Mouse (Mus musculus) embryo, embryonic 9.5 days (tissue): ENCODE results near the gene Nfil3.

Experiments used
- DNase-seq: peaks from one replicate; pipeline ENCODE4 v3.0.0-alpha.2; 2017; ENCODE audit errors: extremely low spot score

Gene Nfil3

GRCm38 (mm10) chr13:52980951-52981421 lies at the start of gene Nfil3:
Gene Nfil3 (minus strand): TSS chr13:52981073.
- no peak for DNase-seq

GRCm38 (mm10) chr13:53024285-53024684 lies 43.4 kb upstream of the Nfil3 start:
- no peak for DNase-seq

- no peak for DNase-seq
Observed at GRCm38 (mm10) chr13:53020282-53020681, 39.4 kb upstream of the Nfil3 start.

GRCm38 (mm10) chr13:53019532-53019931 lies 38.7 kb upstream of the Nfil3 start:
- no peak for DNase-seq

- DNase-seq = no peak
Observed at GRCm38 (mm10) chr13:53018976-53019375, 38.1 kb upstream of the Nfil3 start.

- DNase-seq = no peak
Observed at GRCm38 (mm10) chr13:53017983-53018382, 37.1 kb upstream of the Nfil3 start.

GRCm38 (mm10) chr13:53017117-53017516 lies 36.2 kb upstream of the Nfil3 start:
- DNase-seq = no peak

GRCm38 (mm10) chr13:53011426-53011825 lies 30.6 kb upstream of the Nfil3 start:
- peak; percentile 23 for DNase-seq

- no peak for DNase-seq
Observed at GRCm38 (mm10) chr13:53008489-53009184, 27.8 kb upstream of the Nfil3 start.

- DNase-seq = no peak
Observed at GRCm38 (mm10) chr13:53007781-53008180, 26.9 kb upstream of the Nfil3 start.

GRCm38 (mm10) chr13:53003286-53003685 lies 22.4 kb upstream of the Nfil3 start:
- no peak for DNase-seq

- no peak for DNase-seq
Observed at GRCm38 (mm10) chr13:53001511-53001935, 20.6 kb upstream of the Nfil3 start.

- no peak for DNase-seq
Observed at GRCm38 (mm10) chr13:53000481-53000880, 19.6 kb upstream of the Nfil3 start.

GRCm38 (mm10) chr13:52998541-52998940 lies 17.7 kb upstream of the Nfil3 start:
- DNase-seq = no peak

- DNase-seq = no peak
Observed at GRCm38 (mm10) chr13:52997806-52998205, 16.9 kb upstream of the Nfil3 start.

- no peak for DNase-seq
Observed at GRCm38 (mm10) chr13:52996201-52996600, 15.3 kb upstream of the Nfil3 start.

- no peak for DNase-seq
Observed at GRCm38 (mm10) chr13:52994197-52994881, 13.5 kb upstream of the Nfil3 start.

- DNase-seq = no peak
Observed at GRCm38 (mm10) chr13:52990139-52990538, 9.3 kb upstream of the Nfil3 start.

- no peak for DNase-seq
Observed at GRCm38 (mm10) chr13:52989005-52989404, 8.1 kb upstream of the Nfil3 start.

- DNase-seq = no peak
Observed at GRCm38 (mm10) chr13:52987880-52988279, 7.0 kb upstream of the Nfil3 start.

GRCm38 (mm10) chr13:52986215-52986780 lies 5.4 kb upstream of the Nfil3 start:
- no peak for DNase-seq

- no peak for DNase-seq
Observed at GRCm38 (mm10) chr13:52985508-52986214, 4.8 kb upstream of the Nfil3 start.
